In genomic region chr17:86460645-86461430, GRCm38 (mm10) we compare ENCODE assay signal across 14 mouse cellular contexts. TPM values are rescaled to one million over a fixed set of nuclear protein-coding genes. Genes with fewer than 3 reads are reported as not detected.
A peak's percentile ranks its signal among the peaks of the same experiment; 100 is the strongest.
DNase-seq lines count a peak whose midpoint lies in the region; ATAC-seq and TF ChIP-seq lines count a peak whose summit lies in the region.
"Had no signal": no experiment of that assay in that cellular context is flagged by ENCODE, and none has a peak within 500 bp of the region (broad histone marks: within the 10 kb centered on the region; RNA-seq: fewer than 3 reads in every experiment).

No protein-coding gene starts in this region.

- 63% methylated on average over 17 of the region's 17 CpGs for WGBS in heart, embryonic 14.5 days
- whole genome bisulfite sequencing in lung, adult 2 months = 68% methylated on average over 17 of the region's 17 CpGs
- 63% methylated on average over 17 of the region's 17 CpGs for WGBS in midbrain, embryonic 15.5 days

- peak overlapping the region; percentile 10 to 40; a peak in 1 of 4 replicates for H3K27ac ChIP-seq in heart, embryonic 14.5 days (replicated peaks in 1 of 2; ENCODE audit: control insufficient read depth in 1 of 2, insufficient read depth in 1 of 2, low read depth in 2 of 2, low read length in 2 of 2)
- peak overlapping the region; percentile 56; the same call in 1 of the 2 replicates for H3K27ac ChIP-seq in midbrain, embryonic 15.5 days
- H3K27ac ChIP-seq: neural tube, embryonic 12.5 days; stomach, embryonic 15.5 days had no signal

- no peak overlapping the region for H3K4me2 ChIP-seq in heart, embryonic 14.5 days (ENCODE audit: low read length)
- H3K4me2 ChIP-seq in midbrain, embryonic 15.5 days = no peak overlapping the region
- H3K4me2 ChIP-seq: neural tube, embryonic 12.5 days; stomach, embryonic 15.5 days had no signal

- H3K9me3 ChIP-seq in heart, embryonic 14.5 days (ENCODE audit: control insufficient read depth, low read length) = no peaks in the 10 kb centered on the region
- no peaks in the 10 kb centered on the region for H3K9me3 ChIP-seq in midbrain, embryonic 15.5 days
- H3K9me3 ChIP-seq: neural tube, embryonic 12.5 days; stomach, embryonic 15.5 days had no signal

- no peak for TF ChIP-seq POLR2A in lung, adult 2 months (IDR thresholded peaks at IDR 0.05; ENCODE audit: borderline replicate concordance, extremely low read depth, low read depth, low read length)
- TF ChIP-seq POLR2A in brain, embryonic 14.5 days (IDR thresholded peaks at IDR 0.05; ENCODE audit: borderline replicate concordance, extremely low read depth, insufficient read depth, insufficient read length, poor library complexity, severe bottlenecking) = no peak

- H3K27me3 ChIP-seq in heart, embryonic 14.5 days (ENCODE audit: control insufficient read depth, insufficient read depth, low read length) = no peaks in the 10 kb centered on the region
- no peaks in the 10 kb centered on the region for H3K27me3 ChIP-seq in midbrain, embryonic 15.5 days (replicated peaks)
- H3K27me3 ChIP-seq: neural tube, embryonic 12.5 days; stomach, embryonic 15.5 days had no signal

- peaks cover 17 to 26% of the 10 kb centered on the region in 2 experiments for H3K4me1 ChIP-seq in heart, embryonic 14.5 days (ENCODE audit: control insufficient read depth in 2 of 2, insufficient read depth in 2 of 2, low read length in 2 of 2)
- peaks cover 2% of the 10 kb centered on the region for H3K4me1 ChIP-seq in lung, adult 2 months (ENCODE audit: control insufficient read depth, insufficient read depth, low read length)
- peaks cover 16% of the 10 kb centered on the region for H3K4me1 ChIP-seq in midbrain, embryonic 15.5 days

- 0 out of 2 replicates have a peak, but pooled peaks have one; percentile 8 for TF ChIP-seq CTCF in lung, adult 2 months (IDR thresholded peaks at IDR 0.05; ENCODE audit: insufficient read depth, low read length)
- peak; percentile 24; the same call in 1 of the 2 replicates for TF ChIP-seq CTCF in brain, embryonic 14.5 days (IDR thresholded peaks at IDR 0.05; ENCODE audit: borderline replicate concordance, extremely low read depth, insufficient read depth, insufficient read length)

- H3K36me3 ChIP-seq in heart, embryonic 14.5 days (ENCODE audit: control insufficient read depth, insufficient read depth, low read length) = no peaks in the 10 kb centered on the region
- no peaks in the 10 kb centered on the region for H3K36me3 ChIP-seq in midbrain, embryonic 15.5 days (replicated peaks)
- H3K36me3 ChIP-seq: neural tube, embryonic 12.5 days; stomach, embryonic 15.5 days had no signal

- ATAC-seq in heart, embryonic 14.5 days (ENCODE audit: insufficient number of reproducible peaks, insufficient read depth, low FRiP score, low read depth) = no peak
- peak; percentile 49; the same call in 1 of the 2 replicates for ATAC-seq in midbrain, embryonic 15.5 days (replicated peaks)
- ATAC-seq: inflammation-experienced regulatory T-cells, adult 6 months had no signal

- H3K9ac ChIP-seq in heart, embryonic 14.5 days (ENCODE audit: low read length) = no peak overlapping the region
- no peak overlapping the region for H3K9ac ChIP-seq in midbrain, embryonic 15.5 days
- H3K9ac ChIP-seq: neural tube, embryonic 12.5 days; stomach, embryonic 15.5 days had no signal

- no peak for DNase-seq in heart, postnatal 4 days
- DNase-seq in lung, adult 2 months = no peak
- DNase-seq in lung, postnatal 25 days (ENCODE audit: low spot score) = no peak
- peak; percentile 72 for DNase-seq in brain, embryonic 14.5 days (ENCODE audit: low read depth)
- DNase-seq in Muller cell, postnatal 12 days (ENCODE audit: inconsistent ontology term) = no peak
- DNase-seq: adrenal gland, adult 8-10 months; cerebellum, adult 11-12 months had no signal

- no peak overlapping the region for H3K4me3 ChIP-seq in heart, embryonic 14.5 days (ENCODE audit: control insufficient read depth in 1 of 2, insufficient read depth in 1 of 2, low read depth in 1 of 2, low read length in 2 of 2)
- no peak overlapping the region for H3K4me3 ChIP-seq in lung, adult 2 months (replicated peaks; ENCODE audit: extremely low read depth, low read depth, low read length)
- H3K4me3 ChIP-seq in midbrain, embryonic 15.5 days = no peak overlapping the region
- H3K4me3 ChIP-seq: neural tube, embryonic 12.5 days; stomach, embryonic 15.5 days had no signal

RNA-seq across cellular contexts. Expression of gene Gm10309, which starts 44.2 kb away (rescaled TPM):
- 0.16 and 0.42 TPM in 2 replicates for polyA plus RNA-seq in heart, embryonic 14.5 days (2014; fragmentation: Nextera tagmentation; extraction: Ambion mirVana)
- total RNA-seq in heart, postnatal 4 days (2021) = under 1 TPM in 1 of 2 experiments, not detected in 1; 0.12 TPM
- polyA plus RNA-seq in lung, adult 2 months (2012; rRNA removed) = 0.30 and 0.37 TPM in 2 replicates
- not detected in 2 replicates for polyA plus RNA-seq in brain, embryonic 14.5 days (2012; rRNA removed)
- polyA plus RNA-seq in midbrain, embryonic 15.5 days (2015; fragmentation: Nextera tagmentation; extraction: Ambion mirVana) = 0.31 and 0.45 TPM in 2 replicates
- total RNA-seq: layer of hippocampus, adult 8-10 months; megakaryocyte progenitor cell, adult 5-6 weeks had no signal
